Mouse (Mus musculus) adrenal gland, postnatal 36 days (tissue): ENCODE measurements around the gene Asic5. TPM values are rescaled to one million over a fixed set of nuclear protein-coding genes. Genes with fewer than 3 reads are reported as not detected.

ENCODE experiments used
- total RNA-seq, 2 experiments: library from RNA; stranded (reverse); gene quantifications; 2 replicates each; pipeline ENCODE4 v1.2.3; 2021

The Asic5 gene
- total RNA-seq, 2 experiments from 2014 or later: not detected

Other genes with a start within 250 kb of the Asic5 start
- 10 to 100 TPM; 34.5 to 68.4 TPM for gene Ctso, start 49.7 kb upstream of the Asic5 start, total RNA-seq
- 1 to 10 TPM in 1 of 2 experiments, under 1 TPM in 1; 0.33 to 1.0 TPM for gene Tdo2, start 6.1 kb upstream of the Asic5 start, total RNA-seq
- 1 to 10 TPM; 8.2 to 8.3 TPM for gene Gucy1b1, start 92.4 kb downstream of the Asic5 start, total RNA-seq
- gene Gucy1a1, start 163.5 kb downstream of the Asic5 start, total RNA-seq: 10 to 100 TPM; 20.7 to 22.7 TPM